Mouse (Mus musculus): Measurements from ENCODE around the gene Gsc2. TPM values are rescaled to one million over a fixed set of nuclear protein-coding genes. Genes with fewer than 3 reads are reported as not detected.

Gene Gsc2
- polyA plus RNA-seq, 1 experiment from 2014 or later = not detected

GRCm38 (mm10) chr16:17928627-17929104 lies 13.8 kb upstream of the Gsc2 start:
- WGBS = 0% methylated on average over 9 of the region's 9 CpGs

GRCm38 (mm10) chr16:17928087-17928580 lies 13.3 kb upstream of the Gsc2 start, which contains the start of gene Slc25a1:
Gene Slc25a1 (minus strand): TSS chr16:17928219.
- WGBS = under 1% methylated on average over 47 of the region's 47 CpGs
- Histone ChIP-seq H3K4me2 (ENCODE audit: low read depth, low read length) (peak within 1 kb of the TSS; percentile 99), H3K27ac (ENCODE audit: low read length) (peak within 1 kb of the TSS; percentile 78), H3K27me3 (ENCODE audit: control insufficient read depth, insufficient read depth, low read length) (no peaks in the 10 kb centered on the region), H3K36me3 (ENCODE audit: control insufficient read depth, insufficient read depth) (peaks cover 7% of the 10 kb centered on the region), H3K9me3 (replicated peaks; ENCODE audit: control insufficient read depth, low read length) (no peaks in the 10 kb centered on the region), H3K4me1 (ENCODE audit: control insufficient read depth, insufficient read depth, low read length) (no peaks in the 10 kb centered on the region; the same call in 1 of the 2 replicates), H3K4me3 (ENCODE audit: low read length) (peak within 1 kb of the TSS; percentile 93), H3K9ac (ENCODE audit: low read length) (peak within 1 kb of the TSS; percentile 90)
- peak; percentile 76 for ATAC-seq (replicated peaks; ENCODE audit: extremely low read depth, insufficient read depth, low FRiP score)

More at GRCm38 (mm10) chr16:17928627-17929104, 13.8 kb upstream of the Gsc2 start:
- peak; percentile 74 for ATAC-seq (replicated peaks; ENCODE audit: extremely low read depth, insufficient read depth, low FRiP score)
- Histone ChIP-seq H3K27me3 (ENCODE audit: control insufficient read depth, insufficient read depth, low read length) (no peaks in the 10 kb centered on the region), H3K9me3 (replicated peaks; ENCODE audit: control insufficient read depth, low read length) (no peaks in the 10 kb centered on the region), H3K36me3 (ENCODE audit: control insufficient read depth, insufficient read depth) (peaks cover 7% of the 10 kb centered on the region), H3K9ac (ENCODE audit: low read length) (peak overlapping the region; percentile 90), H3K4me2 (ENCODE audit: low read depth, low read length) (peak overlapping the region; percentile 99), H3K4me1 (ENCODE audit: control insufficient read depth, insufficient read depth, low read length) (no peaks in the 10 kb centered on the region; the same call in 1 of the 2 replicates), H3K27ac (ENCODE audit: low read length) (peak overlapping the region; percentile 78), H3K4me3 (ENCODE audit: low read length) (peak overlapping the region; percentile 93)

DNA sequence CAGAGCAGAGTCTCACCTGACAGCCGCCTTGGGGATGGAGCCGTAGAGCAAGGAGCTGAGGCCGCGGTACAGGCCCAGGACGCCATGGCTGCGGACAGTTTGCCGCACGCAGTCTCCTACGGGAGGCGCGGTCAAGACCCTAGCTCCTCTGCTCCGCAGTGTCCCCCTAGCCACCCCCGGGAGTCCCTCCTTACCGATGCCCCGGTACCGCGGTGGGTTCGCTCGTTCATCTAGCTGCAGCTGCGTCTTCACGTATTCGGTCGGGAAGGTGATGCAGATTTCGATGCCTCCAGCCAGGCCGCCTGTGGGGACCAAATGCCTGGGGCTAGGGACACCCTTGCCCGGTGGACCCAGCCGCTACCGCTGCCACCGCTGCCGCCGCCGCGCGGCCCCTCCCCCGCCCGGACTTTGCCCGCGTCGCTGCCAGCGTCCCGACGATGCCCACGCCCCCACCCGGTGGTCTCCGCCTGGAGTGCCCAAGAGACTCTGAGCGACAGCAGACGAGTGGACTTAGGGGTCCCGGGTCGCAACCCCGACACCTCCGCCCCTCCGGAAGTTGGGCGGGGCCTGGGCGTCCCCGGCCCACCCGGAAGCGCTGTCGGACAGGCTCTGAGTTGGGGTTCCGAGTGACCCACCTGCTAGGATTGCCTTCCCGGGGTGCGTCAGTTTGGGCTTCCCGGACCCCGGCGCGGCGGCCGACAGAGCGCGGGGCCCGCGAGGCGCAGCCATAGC lies 12.7 kb upstream of the Gsc2 start:
- no peaks in the 10 kb centered on the region for H3K27me3 ChIP-seq (ENCODE audit: control insufficient read depth, insufficient read depth, low read length)
- H3K9me3 ChIP-seq (replicated peaks; ENCODE audit: control insufficient read depth, low read length) = no peaks in the 10 kb centered on the region
- peaks cover 4% of the 10 kb centered on the region for H3K4me1 ChIP-seq (ENCODE audit: control insufficient read depth, insufficient read depth, low read length)
- H3K4me3 ChIP-seq (ENCODE audit: low read length) = peak overlapping the region; percentile 93
- peak; percentile 10; the same call in 1 of the 2 replicates for ATAC-seq (replicated peaks; ENCODE audit: extremely low read depth, insufficient read depth, low FRiP score)
- peaks cover 7% of the 10 kb centered on the region for H3K36me3 ChIP-seq (ENCODE audit: control insufficient read depth, insufficient read depth)
- peak overlapping the region; percentile 78 for H3K27ac ChIP-seq (ENCODE audit: low read length)
- H3K4me2 ChIP-seq (ENCODE audit: low read depth, low read length) = peak overlapping the region; percentile 99
- H3K9ac ChIP-seq (ENCODE audit: low read length) = peak overlapping the region; percentile 90
- 1% methylated on average over 72 of the region's 72 CpGs for WGBS

DNA sequence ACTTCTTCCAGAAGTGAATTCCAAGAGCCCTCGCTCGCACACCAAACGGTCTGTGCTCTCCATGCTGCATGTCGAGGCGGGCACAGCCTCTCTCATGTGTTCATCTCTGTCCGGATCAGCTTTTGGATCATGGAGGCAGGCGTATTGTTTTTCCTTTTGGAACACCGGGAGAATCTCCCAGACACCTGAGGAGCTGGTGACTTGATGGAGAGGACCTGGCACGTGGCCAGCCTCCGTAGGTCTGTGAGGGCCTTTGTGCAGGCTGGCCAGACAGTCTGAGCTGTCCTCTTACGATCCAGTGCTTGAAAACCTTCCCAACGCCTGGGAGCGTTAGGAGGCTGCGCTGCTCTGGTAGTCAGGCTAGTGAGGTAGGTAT lies 7.3 kb upstream of the Gsc2 start:
- peaks cover 14% of the 10 kb centered on the region for H3K4me1 ChIP-seq (ENCODE audit: control insufficient read depth, insufficient read depth, low read length)
- peak overlapping the region; percentile 90 for H3K4me2 ChIP-seq (ENCODE audit: low read depth, low read length)
- no peaks in the 10 kb centered on the region for H3K9me3 ChIP-seq (replicated peaks; ENCODE audit: control insufficient read depth, low read length)
- peak; percentile 11; the same call in 1 of the 2 replicates for ATAC-seq (replicated peaks; ENCODE audit: extremely low read depth, insufficient read depth, low FRiP score)
- H3K27ac ChIP-seq (ENCODE audit: low read length) = peak overlapping the region; percentile 81
- H3K36me3 ChIP-seq (ENCODE audit: control insufficient read depth, insufficient read depth) = peaks cover 7% of the 10 kb centered on the region
- WGBS = under 1% methylated on average over 14 of the region's 14 CpGs
- H3K27me3 ChIP-seq (ENCODE audit: control insufficient read depth, insufficient read depth, low read length) = peaks cover 22% of the 10 kb centered on the region
- peak overlapping the region; percentile 90 for H3K9ac ChIP-seq (ENCODE audit: low read length)
- H3K4me3 ChIP-seq (ENCODE audit: low read length) = peak overlapping the region; percentile 87

DNA sequence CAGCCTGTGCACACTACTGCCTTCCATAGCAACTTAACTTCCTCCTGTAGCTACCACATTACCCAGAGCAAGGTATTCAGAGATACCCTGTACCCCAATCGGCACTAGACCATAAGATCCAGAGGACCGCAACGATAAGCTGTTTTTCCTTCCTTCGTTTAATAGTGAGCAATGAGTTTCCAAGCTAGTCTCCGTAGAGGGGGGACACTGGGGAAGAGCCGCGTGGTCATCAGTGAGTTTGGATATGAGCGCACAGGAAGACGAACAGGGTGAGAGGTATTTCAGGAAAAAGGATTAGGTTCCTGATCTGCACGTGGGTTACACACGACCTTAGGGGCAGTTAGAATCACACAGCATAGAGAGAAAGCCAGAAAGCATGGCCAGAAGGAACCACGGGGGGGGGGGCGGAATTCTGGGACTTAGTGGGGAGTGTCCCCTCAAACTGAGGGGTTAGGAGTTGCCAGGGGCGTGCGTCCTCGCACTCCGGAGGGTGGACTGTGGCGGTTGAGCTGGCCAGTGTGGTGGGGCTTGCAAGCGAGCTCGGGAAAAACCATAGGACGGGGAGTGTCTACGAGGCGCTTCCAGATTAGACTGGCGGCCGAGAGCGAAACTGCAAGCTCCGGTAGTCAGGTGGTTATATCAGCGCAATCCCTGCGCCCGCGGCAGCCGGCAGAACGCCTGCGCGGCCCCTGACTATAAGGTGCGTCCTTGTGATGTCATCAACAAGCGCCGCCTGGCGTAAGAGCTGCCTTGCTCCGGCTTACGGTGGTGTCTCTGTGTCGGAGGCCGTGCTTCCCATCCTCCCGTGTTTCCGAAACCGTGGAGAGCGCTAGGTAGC lies 6.7 kb upstream of the Gsc2 start:
- H3K4me1 ChIP-seq (ENCODE audit: control insufficient read depth, insufficient read depth, low read length) = peaks cover 14% of the 10 kb centered on the region
- H3K27me3 ChIP-seq (ENCODE audit: control insufficient read depth, insufficient read depth, low read length) = peaks cover 27% of the 10 kb centered on the region
- WGBS = 2% methylated on average over 45 of the region's 47 CpGs
- peak; percentile 93 for ATAC-seq (replicated peaks; ENCODE audit: extremely low read depth, insufficient read depth, low FRiP score)
- H3K4me2 ChIP-seq (ENCODE audit: low read depth, low read length) = peak overlapping the region; percentile 90
- H3K4me3 ChIP-seq (ENCODE audit: low read length) = peak overlapping the region; percentile 87
- peaks cover 7% of the 10 kb centered on the region for H3K36me3 ChIP-seq (ENCODE audit: control insufficient read depth, insufficient read depth)
- no peaks in the 10 kb centered on the region for H3K9me3 ChIP-seq (replicated peaks; ENCODE audit: control insufficient read depth, low read length)
- peak overlapping the region; percentile 90 for H3K9ac ChIP-seq (ENCODE audit: low read length)
- H3K27ac ChIP-seq (ENCODE audit: low read length) = peak overlapping the region; percentile 81

DNA sequence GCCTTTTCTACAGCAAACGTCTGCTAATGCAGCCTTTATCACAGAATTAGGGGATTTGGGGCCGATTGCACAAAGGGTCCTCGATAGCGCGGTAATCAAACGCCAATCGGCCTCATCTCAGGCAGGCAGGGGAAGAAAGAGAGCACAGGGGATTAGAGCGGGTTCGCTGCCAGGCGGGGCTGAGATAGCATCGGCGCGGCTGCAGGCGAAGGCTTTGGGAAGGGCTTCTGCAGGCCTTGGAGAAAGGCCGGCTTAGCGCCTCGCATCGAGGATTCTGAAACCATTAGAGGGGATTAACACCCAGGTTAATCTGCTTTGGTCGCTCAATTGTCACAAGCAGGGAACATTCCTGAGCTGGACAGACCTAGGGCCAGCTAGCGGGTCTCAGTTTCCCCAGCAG lies 5.7 kb upstream of the Gsc2 start:
- peaks cover 36% of the 10 kb centered on the region for H3K27me3 ChIP-seq (ENCODE audit: control insufficient read depth, insufficient read depth, low read length)

GRCm38 (mm10) chr16:17911052-17911595 lies 3.7 kb downstream of the Gsc2 start, which contains the start of gene Ess2:
Gene Ess2 (minus strand): TSS chr16:17911348.
- Histone ChIP-seq H3K4me2 (ENCODE audit: low read depth, low read length) (peak within 1 kb of the TSS; percentile 99), H3K27me3 (ENCODE audit: control insufficient read depth, insufficient read depth, low read length) (peaks cover 42% of the 10 kb centered on the region), H3K9ac (ENCODE audit: low read length) (peak within 1 kb of the TSS; percentile 84), H3K4me1 (ENCODE audit: control insufficient read depth, insufficient read depth, low read length) (peaks cover 10% of the 10 kb centered on the region), H3K9me3 (replicated peaks; ENCODE audit: control insufficient read depth, low read length) (no peaks in the 10 kb centered on the region), H3K36me3 (ENCODE audit: control insufficient read depth, insufficient read depth) (peaks cover 32% of the 10 kb centered on the region), H3K27ac (ENCODE audit: low read length) (peak within 1 kb of the TSS; percentile 71; the same call in 1 of the 2 replicates), H3K4me3 (ENCODE audit: low read length) (peak within 1 kb of the TSS; percentile 90)
- WGBS = under 1% methylated on average over 35 of the region's 35 CpGs
- peak; percentile 88 for ATAC-seq (replicated peaks; ENCODE audit: extremely low read depth, insufficient read depth, low FRiP score)

More for the DNA sequence above, 5.7 kb upstream of the Gsc2 start:
- Histone ChIP-seq H3K36me3 (ENCODE audit: control insufficient read depth, insufficient read depth) (peaks cover 2% of the 10 kb centered on the region), H3K4me2 (ENCODE audit: low read depth, low read length) (peak overlapping the region; percentile 90), H3K9me3 (replicated peaks; ENCODE audit: control insufficient read depth, low read length) (no peaks in the 10 kb centered on the region), H3K27ac (ENCODE audit: low read length) (no peak overlapping the region), H3K4me3 (ENCODE audit: low read length) (no peak overlapping the region; the same call in 1 of the 2 replicates), H3K4me1 (ENCODE audit: control insufficient read depth, insufficient read depth, low read length) (peaks cover 14% of the 10 kb centered on the region), H3K9ac (ENCODE audit: low read length) (peak overlapping the region; percentile 90)
- no peak for ATAC-seq (replicated peaks; ENCODE audit: extremely low read depth, insufficient read depth, low FRiP score)
- WGBS = 10% methylated on average over 20 of the region's 20 CpGs

DNA sequence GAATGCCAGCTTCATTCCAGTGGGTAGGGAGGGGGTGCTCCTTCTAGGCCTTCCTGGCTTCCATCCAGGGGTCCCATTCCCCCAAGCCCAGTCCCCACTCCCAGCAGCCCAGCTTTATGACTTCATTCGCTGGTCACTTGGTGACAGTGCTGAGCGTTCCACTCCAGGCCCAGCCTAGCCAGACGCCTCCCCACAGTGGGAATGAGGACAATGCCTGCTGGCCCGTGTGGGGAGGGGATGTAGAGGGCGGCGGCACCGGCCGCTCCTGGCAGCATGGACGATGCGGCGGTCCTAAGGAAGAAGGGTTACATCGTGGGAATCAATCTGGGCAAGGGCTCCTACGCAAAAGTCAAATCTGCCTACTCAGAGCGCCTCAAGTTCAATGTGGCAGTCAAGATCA lies 16.4 kb downstream of the Gsc2 start, which contains the start of the genes Dgcr2 and Tssk2:
Gene Dgcr2 (minus strand): TSS at position 101 of the 400 bp plus-strand sequence.
Gene Tssk2 (plus strand): TSS at position 176 of the 400 bp plus-strand sequence.
- no peak within 1 kb of the TSS for H3K27ac ChIP-seq (ENCODE audit: low read length)
- no peaks in the 10 kb centered on the region for H3K4me1 ChIP-seq (ENCODE audit: control insufficient read depth, insufficient read depth, low read length)
- ATAC-seq (replicated peaks; ENCODE audit: extremely low read depth, insufficient read depth, low FRiP score) = no peak
- H3K27me3 ChIP-seq (ENCODE audit: control insufficient read depth, insufficient read depth, low read length) = no peaks in the 10 kb centered on the region
- no peaks in the 10 kb centered on the region for H3K9me3 ChIP-seq (replicated peaks; ENCODE audit: control insufficient read depth, low read length)
- H3K4me3 ChIP-seq (ENCODE audit: low read length) = no peak within 1 kb of the TSS
- no peak within 1 kb of the TSS for H3K4me2 ChIP-seq (ENCODE audit: low read depth, low read length)
- WGBS = 89% methylated on average over 14 of the region's 14 CpGs
- no peak within 1 kb of the TSS for H3K9ac ChIP-seq (ENCODE audit: low read length)
- peaks cover 42% of the 10 kb centered on the region for H3K36me3 ChIP-seq (ENCODE audit: control insufficient read depth, insufficient read depth)
